Mouse (Mus musculus): Measurements from ENCODE around the gene Cd70.

Gene Cd70

GRCm38 (mm10) chr17:57148994-57149803 lies at the start of gene Cd70:
TSS of gene Cd70 (minus strand) at chr17:57149777.
- no peak for DNase-seq (ENCODE audit: low read depth, low spot score)

- DNase-seq (ENCODE audit: low read depth, low spot score), result no peak
Observed at GRCm38 (mm10) chr17:57198252-57198651, 48.7 kb upstream of the Cd70 start.

GRCm38 (mm10) chr17:57195326-57196010 lies 45.9 kb upstream of the Cd70 start:
- DNase-seq (ENCODE audit: low read depth, low spot score), result no peak

- no peak for DNase-seq (ENCODE audit: low read depth, low spot score)
Observed at GRCm38 (mm10) chr17:57194771-57195170, 45.2 kb upstream of the Cd70 start.

GRCm38 (mm10) chr17:57194041-57194507 lies 44.5 kb upstream of the Cd70 start, which contains the start of gene Tnfsf14:
TSS of gene Tnfsf14 (minus strand) at chr17:57194177.
- DNase-seq (ENCODE audit: low read depth, low spot score), result no peak

- DNase-seq (ENCODE audit: low read depth, low spot score), result no peak
Observed at GRCm38 (mm10) chr17:57188510-57189192, 39.1 kb upstream of the Cd70 start.

- no peak for DNase-seq (ENCODE audit: low read depth, low spot score)
Observed at GRCm38 (mm10) chr17:57185641-57186040, 36.1 kb upstream of the Cd70 start.

- DNase-seq (ENCODE audit: low read depth, low spot score), result no peak
Observed at GRCm38 (mm10) chr17:57182871-57183270, 33.3 kb upstream of the Cd70 start.

- peak; percentile 84 for DNase-seq (ENCODE audit: low read depth, low spot score)
Observed at GRCm38 (mm10) chr17:57180363-57180762, 30.8 kb upstream of the Cd70 start.

- DNase-seq (ENCODE audit: low read depth, low spot score), result no peak
Observed at GRCm38 (mm10) chr17:57173351-57173750, 23.8 kb upstream of the Cd70 start.

GRCm38 (mm10) chr17:57172378-57172777 lies 22.8 kb upstream of the Cd70 start:
- no peak for DNase-seq (ENCODE audit: low read depth, low spot score)

- DNase-seq (ENCODE audit: low read depth, low spot score), result peak; percentile 84
Observed at GRCm38 (mm10) chr17:57170616-57171260, 21.2 kb upstream of the Cd70 start.

- peak; percentile 80 for DNase-seq (ENCODE audit: low read depth, low spot score)
Observed at GRCm38 (mm10) chr17:57166800-57167791, 17.5 kb upstream of the Cd70 start.

GRCm38 (mm10) chr17:57153787-57154186 lies 4.2 kb upstream of the Cd70 start:
- DNase-seq (ENCODE audit: low read depth, low spot score), result no peak

- no peak for DNase-seq (ENCODE audit: low read depth, low spot score)
Observed at GRCm38 (mm10) chr17:57153006-57153405, 3.4 kb upstream of the Cd70 start.

- no peak for DNase-seq (ENCODE audit: low read depth, low spot score)
Observed at GRCm38 (mm10) chr17:57148343-57148742, 1.2 kb downstream of the Cd70 start.

- no peak for DNase-seq (ENCODE audit: low read depth, low spot score)
Observed at GRCm38 (mm10) chr17:57145115-57145514, 4.5 kb downstream of the Cd70 start.

GRCm38 (mm10) chr17:57143704-57144103 lies 5.9 kb downstream of the Cd70 start:
- no peak for DNase-seq (ENCODE audit: low read depth, low spot score)

- DNase-seq (ENCODE audit: low read depth, low spot score), result no peak
Observed at GRCm38 (mm10) chr17:57139708-57140107, 9.9 kb downstream of the Cd70 start.

- no peak for DNase-seq (ENCODE audit: low read depth, low spot score)
Observed at GRCm38 (mm10) chr17:57138676-57139075, 10.9 kb downstream of the Cd70 start.

All from R1 (cell line).